11 mouse cellular contexts compared by ENCODE assay signal in genomic region chr11:110511466-110511865, GRCm38 (mm10).
A peak's percentile ranks its signal among the peaks of the same experiment; 100 is the strongest.
DNase-seq lines count a peak whose midpoint lies in the region.
"Had no signal": no experiment of that assay in that cellular context is flagged by ENCODE, and none has a peak within 500 bp of the region (broad histone marks: within the 10 kb centered on the region; RNA-seq: fewer than 3 reads in every experiment).

No protein-coding gene starts in this region.

- peak; percentile 22 to 49 for DNase-seq in adrenal gland, adult (ENCODE audit: inconsistent age in 2 of 2, low spot score in 1 of 2)
- DNase-seq in adrenal gland, postnatal 10 days: no peak
- DNase-seq in layer of hippocampus, adult 8-10 months (ENCODE audit: low spot score in 2 of 2): peak; percentile 32 to 35
- DNase-seq in layer of hippocampus, postnatal 14 days (ENCODE audit: low spot score in 2 of 2): no peak
- peak; percentile 72 for DNase-seq in NIH3T3 (ENCODE audit: low read depth)
- DNase-seq in left cerebral cortex, adult 9 months (ENCODE audit: low spot score in 2 of 2): peak; percentile 37 to 56
- no peak for DNase-seq in MN1 (ENCODE audit: low spot score)
- DNase-seq in natural killer cell, adult 2 months (ENCODE audit: low spot score in 2 of 2): no peak
- DNase-seq: cerebellum, postnatal 10 days; kidney, adult 8-10 months; midbrain, embryonic 14.5 days had no signal

Comparison
In these comparisons a context has a peak if more than half of its experiments do, and no peak if none do; other contexts are left out.
1. DNase-seq: peak in adrenal gland, adult (2 of 2), layer of hippocampus, adult 8-10 months (2 of 2), NIH3T3 (single experiment) and left cerebral cortex, adult 9 months (2 of 2); none in adrenal gland, postnatal 10 days (single experiment), layer of hippocampus, postnatal 14 days (0 of 2), MN1 (single experiment) and natural killer cell, adult 2 months (0 of 2).